Mouse (Mus musculus) cerebellum, adult 9-11 months (tissue): ENCODE data around the gene Hist2h2aa1.
A peak's percentile ranks its signal among the peaks of the same experiment; 100 is the strongest.

Experiments
- DNase-seq: peaks from one replicate; pipeline ENCODE4 v3.0.0; 2022

Gene Hist2h2aa1

GRCm38 (mm10) chr3:96230910-96231757 is 14.2 kb upstream of the Hist2h2aa1 start:
- DNase-seq: no peak

GRCm38 (mm10) chr3:96231758-96232120 is 13.6 kb upstream of the Hist2h2aa1 start:
- no peak for DNase-seq

- DNase-seq: no peak
These were observed 10.4 kb upstream of the Hist2h2aa1 start for GRCm38 (mm10) chr3:96234914-96235313.

GRCm38 (mm10) chr3:96235836-96236235 is 9.5 kb upstream of the Hist2h2aa1 start:
- DNase-seq: no peak

GRCm38 (mm10) chr3:96236834-96237334 is 8.4 kb upstream of the Hist2h2aa1 start:
- DNase-seq: no peak

GRCm38 (mm10) chr3:96237335-96237903 is 7.9 kb upstream of the Hist2h2aa1 start:
- peak; percentile 29 for DNase-seq

GRCm38 (mm10) chr3:96237904-96238511 is 7.3 kb upstream of the Hist2h2aa1 start:
- peak; percentile 33 for DNase-seq

GRCm38 (mm10) chr3:96238954-96239793 is 6.1 kb upstream of the Hist2h2aa1 start, which contains the start of gene Hist2h3c2:
Gene Hist2h3c2, minus strand, starts transcription at chr3:96239127.
- peak; percentile 74 for DNase-seq

- DNase-seq: peak; percentile 97
These were observed 5.1 kb upstream of the Hist2h2aa1 start, which contains the start of gene Hist2h2aa2 for GRCm38 (mm10) chr3:96239949-96240798. Gene Hist2h2aa2, minus strand, starts transcription at chr3:96240276.

- DNase-seq: no peak
These were observed 4.5 kb upstream of the Hist2h2aa1 start for GRCm38 (mm10) chr3:96240799-96241197.

- peak; percentile 37 for DNase-seq
These were observed 1.2 kb upstream of the Hist2h2aa1 start for GRCm38 (mm10) chr3:96243921-96244572.

GRCm38 (mm10) chr3:96246018-96246417 is 721 bp downstream of the Hist2h2aa1 start:
- peak; percentile 34 for DNase-seq

- peak; percentile 29 for DNase-seq
These were observed 1.1 kb downstream of the Hist2h2aa1 start, which contains the start of gene Hist2h3c1 for GRCm38 (mm10) chr3:96246427-96246856. Gene Hist2h3c1, plus strand, starts transcription at chr3:96246685.

- peak; percentile 44 for DNase-seq
These were observed 2.3 kb downstream of the Hist2h2aa1 start for GRCm38 (mm10) chr3:96247356-96248140.

- DNase-seq: no peak
These were observed 3.1 kb downstream of the Hist2h2aa1 start for GRCm38 (mm10) chr3:96248141-96249033.

GRCm38 (mm10) chr3:96249034-96249345 is 3.7 kb downstream of the Hist2h2aa1 start:
- DNase-seq: peak; percentile 39

- DNase-seq: no peak
These were observed 5.6 kb downstream of the Hist2h2aa1 start for GRCm38 (mm10) chr3:96250890-96251289.

- no peak for DNase-seq
These were observed 6.5 kb downstream of the Hist2h2aa1 start for GRCm38 (mm10) chr3:96251787-96252186.
